Mouse (Mus musculus): ENCODE results near the gene Ndufaf2. TPM values are rescaled to one million over a fixed set of nuclear protein-coding genes. Genes with fewer than 3 reads are reported as not detected.
A peak's percentile ranks its signal among the peaks of the same experiment; 100 is the strongest.

The Ndufaf2 gene
- polyA plus RNA-seq, 1 experiment from 2014 or later, result 62.1 TPM

DNA sequence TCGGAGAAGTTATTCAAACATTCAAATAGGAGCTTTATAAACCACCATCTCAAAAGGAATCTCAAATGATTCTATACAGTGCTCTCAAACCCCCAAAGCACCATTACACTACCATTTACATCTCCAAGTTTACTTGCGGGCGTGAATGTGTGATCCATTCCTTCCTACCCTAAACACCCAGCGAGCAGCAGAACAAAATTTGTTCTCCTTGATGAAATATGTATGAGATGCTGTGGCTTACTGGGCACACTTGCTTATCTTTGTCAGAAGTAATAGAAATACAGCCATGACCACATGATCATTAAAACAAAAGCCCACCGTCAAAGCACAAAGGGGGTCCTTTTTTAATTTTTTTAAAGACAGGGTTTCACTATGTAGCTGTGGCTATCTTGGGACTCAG lies 44.9 kb downstream of the Ndufaf2 start:
- Histone ChIP-seq H3K4me3 (no peak overlapping the region), H3K27me3 (no peaks in the 10 kb centered on the region), H3K9me3 (no peaks in the 10 kb centered on the region), H3K27ac (no peak overlapping the region), H3K36me3 (no peaks in the 10 kb centered on the region), H3K9ac (no peak overlapping the region), H3K4me2 (no peak overlapping the region), H3K4me1 (no peaks in the 10 kb centered on the region)
- WGBS, result 85% methylated on average over 5 of the region's 5 CpGs
- ATAC-seq (ENCODE audit: borderline replicate concordance, extremely low read depth, low FRiP score, low TSS enrichment), result no peak

GRCm38 (mm10) chr13:108110929-108111328 lies 47.5 kb downstream of the Ndufaf2 start:
- no peak overlapping the region for H3K4me2 ChIP-seq
- WGBS, result 85% methylated on average over 6 of the region's 6 CpGs
- no peak for ATAC-seq (ENCODE audit: borderline replicate concordance, extremely low read depth, low FRiP score, low TSS enrichment)
- H3K27me3 ChIP-seq, result no peaks in the 10 kb centered on the region
- H3K4me3 ChIP-seq, result no peak overlapping the region
- H3K9me3 ChIP-seq, result no peaks in the 10 kb centered on the region
- H3K4me1 ChIP-seq, result no peaks in the 10 kb centered on the region
- H3K9ac ChIP-seq, result no peak overlapping the region
- H3K27ac ChIP-seq, result no peak overlapping the region
- H3K36me3 ChIP-seq, result no peaks in the 10 kb centered on the region

- 10% methylated on average over 2 of the region's 2 CpGs for WGBS
- peaks cover 5% of the 10 kb centered on the region; the same call in 1 of the 2 replicates for H3K4me1 ChIP-seq
- H3K27me3 ChIP-seq, result no peaks in the 10 kb centered on the region
- H3K27ac ChIP-seq, result no peak overlapping the region
- no peak overlapping the region for H3K4me3 ChIP-seq
- H3K4me2 ChIP-seq, result no peak overlapping the region
- no peaks in the 10 kb centered on the region for H3K9me3 ChIP-seq
- no peak for ATAC-seq (ENCODE audit: borderline replicate concordance, extremely low read depth, low FRiP score, low TSS enrichment)
- no peak overlapping the region for H3K9ac ChIP-seq
- no peaks in the 10 kb centered on the region for H3K36me3 ChIP-seq
Observed at GRCm38 (mm10) chr13:108100700-108101099, 57.7 kb downstream of the Ndufaf2 start.

DNA sequence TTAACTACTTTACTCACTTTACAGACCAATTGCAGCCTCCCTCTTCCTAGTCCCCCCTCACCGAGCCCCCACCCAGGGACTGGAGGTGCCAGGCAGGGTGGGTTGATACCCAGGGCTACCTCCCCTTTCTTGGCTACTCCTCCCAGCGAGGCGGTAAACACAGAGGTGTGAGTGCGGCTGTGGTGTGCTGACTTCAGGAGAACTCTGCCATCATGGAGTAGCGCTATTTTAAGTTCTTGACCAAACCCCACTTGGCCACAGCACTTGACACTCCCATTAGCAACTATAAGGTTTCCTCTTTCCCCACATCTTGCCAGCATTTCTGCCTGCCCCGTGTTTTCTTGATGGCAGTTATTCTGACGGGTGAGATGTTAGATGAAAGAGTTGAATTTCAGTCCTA lies 62.0 kb downstream of the Ndufaf2 start:
- no peak overlapping the region for H3K27ac ChIP-seq
- H3K9me3 ChIP-seq, result no peaks in the 10 kb centered on the region
- peaks cover 9% of the 10 kb centered on the region; the same call in 1 of the 2 replicates for H3K4me1 ChIP-seq
- no peak overlapping the region for H3K4me3 ChIP-seq
- no peak overlapping the region for H3K9ac ChIP-seq
- WGBS, result 51% methylated on average over 7 of the region's 7 CpGs
- H3K4me2 ChIP-seq, result no peak overlapping the region
- no peaks in the 10 kb centered on the region for H3K36me3 ChIP-seq
- peak; percentile 14; the same call in 1 of the 2 replicates for ATAC-seq (ENCODE audit: borderline replicate concordance, extremely low read depth, low FRiP score, low TSS enrichment)
- H3K27me3 ChIP-seq, result no peaks in the 10 kb centered on the region

- ATAC-seq (ENCODE audit: borderline replicate concordance, extremely low read depth, low FRiP score, low TSS enrichment), result peak; percentile 55; the same call in 1 of the 2 replicates
- peaks cover 9% of the 10 kb centered on the region; the same call in 1 of the 2 replicates for H3K4me1 ChIP-seq
- H3K4me3 ChIP-seq, result no peak overlapping the region
- no peaks in the 10 kb centered on the region for H3K9me3 ChIP-seq
- H3K27me3 ChIP-seq, result no peaks in the 10 kb centered on the region
- H3K27ac ChIP-seq, result no peak overlapping the region
- 58% methylated on average over 7 of the region's 7 CpGs for WGBS
- no peak overlapping the region for H3K9ac ChIP-seq
- no peak overlapping the region for H3K4me2 ChIP-seq
- no peaks in the 10 kb centered on the region for H3K36me3 ChIP-seq
Observed at GRCm38 (mm10) chr13:108095617-108096016, 62.8 kb downstream of the Ndufaf2 start.

GRCm38 (mm10) chr13:108094681-108095080 lies 63.7 kb downstream of the Ndufaf2 start:
- WGBS, result 84% methylated on average over 5 of the region's 5 CpGs
- H3K27ac ChIP-seq, result no peak overlapping the region
- H3K4me2 ChIP-seq, result no peak overlapping the region
- no peak for ATAC-seq (ENCODE audit: borderline replicate concordance, extremely low read depth, low FRiP score, low TSS enrichment)
- H3K9me3 ChIP-seq, result no peaks in the 10 kb centered on the region
- no peaks in the 10 kb centered on the region for H3K36me3 ChIP-seq
- H3K27me3 ChIP-seq, result no peaks in the 10 kb centered on the region
- H3K9ac ChIP-seq, result no peak overlapping the region
- no peak overlapping the region for H3K4me3 ChIP-seq
- peaks cover 9% of the 10 kb centered on the region; the same call in 1 of the 2 replicates for H3K4me1 ChIP-seq

DNA sequence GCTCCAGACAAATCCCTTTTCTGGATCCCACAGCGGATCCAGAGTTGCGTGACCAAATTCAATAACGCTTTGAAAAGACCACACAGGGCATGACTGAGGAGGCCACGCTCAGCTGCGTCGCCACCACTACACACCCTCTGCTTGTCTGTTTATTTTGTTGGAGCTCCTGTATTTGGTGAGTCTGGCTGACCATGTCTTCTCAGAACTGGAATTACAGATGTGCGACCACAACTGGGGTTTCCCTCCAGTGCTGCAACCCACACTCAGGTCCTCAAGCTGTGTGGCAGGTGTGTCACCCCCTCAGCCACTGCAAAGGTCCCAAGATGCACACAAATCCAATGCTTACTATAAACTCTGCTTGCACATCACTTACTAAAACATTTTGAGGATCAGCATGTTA lies 66.1 kb downstream of the Ndufaf2 start:
- no peaks in the 10 kb centered on the region for H3K27me3 ChIP-seq
- 87% methylated on average over 7 of the region's 7 CpGs for WGBS
- peaks cover 9% of the 10 kb centered on the region; the same call in 1 of the 2 replicates for H3K4me1 ChIP-seq
- H3K27ac ChIP-seq, result no peak overlapping the region
- H3K9ac ChIP-seq, result no peak overlapping the region
- H3K9me3 ChIP-seq, result no peaks in the 10 kb centered on the region
- no peaks in the 10 kb centered on the region for H3K36me3 ChIP-seq
- ATAC-seq (ENCODE audit: borderline replicate concordance, extremely low read depth, low FRiP score, low TSS enrichment), result no peak
- no peak overlapping the region for H3K4me3 ChIP-seq
- no peak overlapping the region for H3K4me2 ChIP-seq

GRCm38 (mm10) chr13:108086724-108087123 lies 71.7 kb downstream of the Ndufaf2 start:
- no peak for ATAC-seq (ENCODE audit: borderline replicate concordance, extremely low read depth, low FRiP score, low TSS enrichment)
- H3K4me3 ChIP-seq, result no peak overlapping the region
- no peak overlapping the region for H3K9ac ChIP-seq
- no peaks in the 10 kb centered on the region for H3K27me3 ChIP-seq
- WGBS, result 63% methylated on average over 4 of the region's 4 CpGs
- H3K4me1 ChIP-seq, result no peaks in the 10 kb centered on the region
- no peaks in the 10 kb centered on the region for H3K9me3 ChIP-seq
- no peak overlapping the region for H3K27ac ChIP-seq
- H3K4me2 ChIP-seq, result no peak overlapping the region
- H3K36me3 ChIP-seq, result no peaks in the 10 kb centered on the region

- ATAC-seq (ENCODE audit: borderline replicate concordance, extremely low read depth, low FRiP score, low TSS enrichment), result no peak
- WGBS, result 80% methylated on average over 5 of the region's 5 CpGs
- Histone ChIP-seq H3K36me3 (no peaks in the 10 kb centered on the region), H3K4me2 (no peak overlapping the region), H3K9ac (no peak overlapping the region), H3K27me3 (no peaks in the 10 kb centered on the region), H3K4me3 (no peak overlapping the region), H3K9me3 (no peaks in the 10 kb centered on the region), H3K4me1 (no peaks in the 10 kb centered on the region), H3K27ac (no peak overlapping the region)
Observed at GRCm38 (mm10) chr13:108086036-108086435, 72.4 kb downstream of the Ndufaf2 start.

GRCm38 (mm10) chr13:108084086-108084485 lies 74.3 kb downstream of the Ndufaf2 start:
- no peaks in the 10 kb centered on the region for H3K27me3 ChIP-seq
- ATAC-seq (ENCODE audit: borderline replicate concordance, extremely low read depth, low FRiP score, low TSS enrichment), result no peak
- H3K27ac ChIP-seq, result no peak overlapping the region
- no peaks in the 10 kb centered on the region for H3K36me3 ChIP-seq
- H3K4me3 ChIP-seq, result no peak overlapping the region
- no peaks in the 10 kb centered on the region for H3K4me1 ChIP-seq
- H3K9ac ChIP-seq, result no peak overlapping the region
- no peak overlapping the region for H3K4me2 ChIP-seq
- whole genome bisulfite sequencing, result 87% methylated on average over 4 of the region's 4 CpGs
- no peaks in the 10 kb centered on the region for H3K9me3 ChIP-seq

- ATAC-seq (ENCODE audit: borderline replicate concordance, extremely low read depth, low FRiP score, low TSS enrichment), result no peak
- no peak overlapping the region for H3K4me3 ChIP-seq
- no peaks in the 10 kb centered on the region for H3K9me3 ChIP-seq
- no peaks in the 10 kb centered on the region for H3K4me1 ChIP-seq
- H3K27me3 ChIP-seq, result no peaks in the 10 kb centered on the region
- H3K9ac ChIP-seq, result no peak overlapping the region
- no peaks in the 10 kb centered on the region for H3K36me3 ChIP-seq
- 85% methylated on average over 4 of the region's 4 CpGs for WGBS
- H3K27ac ChIP-seq, result no peak overlapping the region
- no peak overlapping the region for H3K4me2 ChIP-seq
Observed at GRCm38 (mm10) chr13:108077901-108078300, 80.5 kb downstream of the Ndufaf2 start.

DNA sequence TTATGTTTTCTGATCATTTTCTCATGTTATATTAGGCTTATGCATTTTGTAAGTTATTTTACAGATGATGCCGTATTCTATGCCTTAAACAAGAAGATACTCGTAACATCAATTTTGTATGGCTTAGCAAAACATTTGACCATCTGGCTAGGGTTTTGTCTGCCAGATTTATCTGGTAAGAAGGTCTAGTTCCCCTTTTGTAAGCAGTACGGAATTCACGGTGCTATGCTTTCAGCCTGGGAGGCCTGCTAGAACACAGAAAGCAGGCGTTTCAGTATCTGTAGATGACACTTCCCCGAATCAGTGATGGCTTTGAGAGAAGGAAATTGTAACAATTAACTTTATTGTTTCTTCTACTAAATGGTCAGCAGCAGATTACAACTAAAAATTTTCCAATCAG lies 80.9 kb downstream of the Ndufaf2 start:
- 78% methylated on average over 6 of the region's 6 CpGs for WGBS
- no peaks in the 10 kb centered on the region for H3K36me3 ChIP-seq

GRCm38 (mm10) chr13:108070171-108070570 lies 88.3 kb downstream of the Ndufaf2 start:
- no peaks in the 10 kb centered on the region for H3K9me3 ChIP-seq
- no peaks in the 10 kb centered on the region for H3K36me3 ChIP-seq
- 94% methylated on average over 10 of the region's 10 CpGs for WGBS
- H3K4me1 ChIP-seq, result no peaks in the 10 kb centered on the region
- ATAC-seq (ENCODE audit: borderline replicate concordance, extremely low read depth, low FRiP score, low TSS enrichment), result no peak
- no peaks in the 10 kb centered on the region for H3K27me3 ChIP-seq
- H3K4me3 ChIP-seq, result no peak overlapping the region
- H3K27ac ChIP-seq, result no peak overlapping the region
- H3K4me2 ChIP-seq, result no peak overlapping the region
- no peak overlapping the region for H3K9ac ChIP-seq

More for the DNA sequence above, 80.9 kb downstream of the Ndufaf2 start:
- no peak for ATAC-seq (ENCODE audit: borderline replicate concordance, extremely low read depth, low FRiP score, low TSS enrichment)
- Histone ChIP-seq H3K4me1 (no peaks in the 10 kb centered on the region), H3K9me3 (no peaks in the 10 kb centered on the region), H3K27ac (no peak overlapping the region), H3K4me3 (no peak overlapping the region), H3K9ac (no peak overlapping the region), H3K27me3 (no peaks in the 10 kb centered on the region), H3K4me2 (no peak overlapping the region)
